Mouse (Mus musculus) kidney, embryonic 15.5 days (tissue): ENCODE results near the gene Fam189b. TPM values are rescaled to one million over a fixed set of nuclear protein-coding genes. Genes with fewer than 3 reads are reported as not detected.
A peak's percentile ranks its signal among the peaks of the same experiment; 100 is the strongest.

ENCODE experiments used
- ATAC-seq: fragments of 200-750 bp; cut with Nextera tagmentation; replicated peaks from 2 replicates; pipeline ENCODE4 v1.8.0; 2017; ENCODE audit warnings: moderate TSS enrichment; ENCODE audit not compliant: low FRiP score
- H3K27ac ChIP-seq: fragments of 300-500 bp; sonication (generic); 2 replicates; pipeline ENCODE4 v1.5.1; 2015; ENCODE audit warnings: mild to moderate bottlenecking, inconsistent platforms
- H3K27me3 ChIP-seq: fragments of 300-500 bp; sonication (generic); 2 replicates; pipeline ENCODE4 v1.6.1; 2015; ENCODE audit warnings: inconsistent platforms
- H3K36me3 ChIP-seq: fragments of 300-500 bp; sonication (generic); 2 replicates; pipeline ENCODE4 v1.6.1; 2015; ENCODE audit warnings: inconsistent platforms
- H3K4me1 ChIP-seq: fragments of 300-500 bp; sonication (generic); 2 replicates; pipeline ENCODE4 v1.6.1; 2015; ENCODE audit warnings: inconsistent platforms
- H3K4me2 ChIP-seq: fragments of 300-500 bp; sonication (generic); 2 replicates; pipeline ENCODE4 v1.6.1; 2015; ENCODE audit warnings: moderate library complexity, mild to moderate bottlenecking, inconsistent platforms
- H3K4me3 ChIP-seq: fragments of 300-500 bp; sonication (generic); replicated peaks from 2 replicates; pipeline ENCODE4 v1.5.1; 2015; ENCODE audit warnings: mild to moderate bottlenecking, inconsistent platforms
- H3K9ac ChIP-seq: fragments of 300-500 bp; sonication (generic); 2 replicates; pipeline ENCODE4 v1.6.1; 2015; ENCODE audit warnings: mild to moderate bottlenecking, inconsistent platforms
- H3K9me3 ChIP-seq: fragments of 300-500 bp; sonication (generic); replicated peaks from 2 replicates; pipeline ENCODE4 v1.6.1; 2016; ENCODE audit warnings: inconsistent platforms
- WGBS: fragments of 180-500 bp; shearing (Covaris S2); methylation state at CpG from one replicate; pipeline ENCODE4 v1.1.7; 2015; ENCODE audit warnings: mixed read lengths; 5-methylcytosine and 5-hydroxymethylcytosine counted together
- polyA plus RNA-seq: library from polyadenylated mRNA; unstranded; fragments of >200 nt; fragmentation: Nextera tagmentation; extraction: Ambion mirVana; gene quantifications from 2 replicates; pipeline ENCODE4 v1.2.1, GENCODE M21; 2015

Gene Fam189b
- polyA plus RNA-seq, 1 experiment from 2014 or later, result 50.4 TPM

GRCm38 (mm10) chr3:89176421-89176820 lies 6.5 kb upstream of the Fam189b start:
- ATAC-seq, result no peak
- Histone ChIP-seq H3K9ac (no peak overlapping the region), H3K4me1 (peaks cover 20% of the 10 kb centered on the region), H3K27me3 (no peaks in the 10 kb centered on the region), H3K9me3 (no peaks in the 10 kb centered on the region), H3K4me2 (no peak overlapping the region), H3K4me3 (no peak overlapping the region), H3K36me3 (peaks cover 79% of the 10 kb centered on the region), H3K27ac (peak overlapping the region; percentile 30; the same call in 1 of the 2 replicates)
- 82% methylated on average over 7 of the region's 7 CpGs for WGBS

GRCm38 (mm10) chr3:89177242-89178106 lies 5.5 kb upstream of the Fam189b start, which contains the start of gene Scamp3:
Scamp3 (plus strand) TSS chr3:89177473.
- Histone ChIP-seq H3K9ac (peak within 1 kb of the TSS; percentile 81), H3K4me2 (peak within 1 kb of the TSS; percentile 88), H3K4me1 (peaks cover 24% of the 10 kb centered on the region), H3K9me3 (no peaks in the 10 kb centered on the region), H3K27me3 (no peaks in the 10 kb centered on the region), H3K4me3 (peak within 1 kb of the TSS; percentile 87), H3K36me3 (peaks cover 79% of the 10 kb centered on the region), H3K27ac (peak within 1 kb of the TSS; percentile 88)
- under 1% methylated on average over 43 of the region's 43 CpGs for WGBS
- ATAC-seq, result peak; percentile 95

DNA sequence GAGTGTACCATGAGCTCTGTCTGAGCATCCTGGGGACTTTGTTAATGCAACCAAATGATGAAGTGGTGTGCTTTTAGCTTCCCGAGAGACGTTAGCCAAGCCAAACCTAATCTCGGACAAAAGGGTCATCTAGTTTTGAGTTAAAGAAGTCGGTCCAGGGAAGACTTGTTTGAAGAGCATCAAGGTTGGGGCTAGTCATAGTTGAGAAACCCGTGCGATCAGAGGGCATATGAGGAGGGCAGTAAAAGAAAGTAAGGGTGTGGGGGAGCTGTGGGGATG lies 4.9 kb upstream of the Fam189b start:
- peak overlapping the region; percentile 88 for H3K4me2 ChIP-seq
- H3K9ac ChIP-seq, result peak overlapping the region; percentile 81
- H3K4me3 ChIP-seq, result peak overlapping the region; percentile 87
- H3K4me1 ChIP-seq, result peaks cover 28% of the 10 kb centered on the region
- ATAC-seq, result no peak
- H3K27ac ChIP-seq, result peak overlapping the region; percentile 88
- H3K9me3 ChIP-seq, result no peaks in the 10 kb centered on the region
- no peaks in the 10 kb centered on the region for H3K27me3 ChIP-seq
- H3K36me3 ChIP-seq, result peaks cover 73% of the 10 kb centered on the region
- WGBS, result 3% methylated on average over 6 of the region's 6 CpGs

DNA sequence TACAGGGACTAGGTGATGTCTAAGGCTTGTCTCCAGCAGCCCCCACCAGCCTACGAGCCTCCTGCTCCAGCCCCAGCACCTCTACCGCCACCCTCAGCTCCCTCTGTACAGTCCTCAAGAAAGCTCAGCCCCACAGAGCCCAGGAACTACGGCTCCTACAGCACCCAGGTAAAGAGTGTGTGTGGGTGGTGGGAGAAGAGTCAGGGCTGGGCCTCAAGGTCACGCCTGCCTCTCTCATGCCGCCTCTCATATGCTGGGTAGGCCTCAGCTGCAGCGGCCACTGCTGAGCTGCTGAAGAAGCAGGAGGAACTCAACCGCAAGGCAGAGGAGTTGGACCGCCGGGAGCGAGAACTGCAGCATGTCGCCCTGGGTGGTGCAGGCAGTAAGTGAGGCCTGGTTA lies 3.9 kb upstream of the Fam189b start:
- peaks cover 63% of the 10 kb centered on the region for H3K36me3 ChIP-seq
- no peaks in the 10 kb centered on the region for H3K27me3 ChIP-seq
- H3K9me3 ChIP-seq, result no peaks in the 10 kb centered on the region
- H3K27ac ChIP-seq, result no peak overlapping the region
- no peak for ATAC-seq
- H3K4me2 ChIP-seq, result peak overlapping the region; percentile 88; the same call in 1 of the 2 replicates
- H3K4me1 ChIP-seq, result peaks cover 36% of the 10 kb centered on the region
- 92% methylated on average over 11 of the region's 11 CpGs for WGBS
- H3K9ac ChIP-seq, result no peak overlapping the region
- H3K4me3 ChIP-seq, result no peak overlapping the region

DNA sequence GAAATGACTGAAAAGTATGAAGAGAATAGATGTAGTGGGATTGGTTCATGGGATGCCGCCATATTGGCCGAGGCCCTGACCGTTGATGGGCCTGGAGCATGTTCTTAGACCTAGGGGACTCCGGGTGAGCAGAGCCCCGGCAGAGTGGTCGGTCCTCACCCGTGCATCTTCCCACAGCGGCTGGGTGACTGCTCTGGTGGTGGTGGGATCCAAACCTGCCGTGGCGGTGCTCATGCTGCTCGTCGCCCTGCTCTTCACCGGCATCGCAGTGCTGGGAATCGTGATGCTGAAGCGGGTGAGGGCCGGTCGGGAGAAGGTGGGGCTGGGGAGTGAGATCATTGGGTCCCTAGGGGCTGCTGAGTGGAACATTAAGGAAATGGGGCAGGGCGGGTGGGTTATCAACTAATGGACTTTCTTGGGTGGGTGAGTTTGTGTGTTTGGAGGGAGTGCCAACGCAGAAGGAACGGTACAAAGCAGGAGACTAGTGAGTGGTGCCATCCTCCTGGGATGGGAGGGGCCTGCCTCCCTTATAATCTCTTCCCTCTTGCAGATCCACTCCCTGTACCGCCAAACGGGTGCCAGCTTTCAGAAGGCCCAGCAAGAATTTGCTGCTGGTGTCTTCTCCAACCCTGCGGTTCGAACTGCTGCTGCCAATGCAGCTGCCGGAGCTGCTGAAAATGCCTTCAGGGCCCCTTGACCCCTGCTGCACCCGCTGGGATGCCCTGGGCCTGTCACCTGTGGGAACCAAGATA lies 1.0 kb upstream of the Fam189b start:
- no peak for ATAC-seq
- Histone ChIP-seq H3K9me3 (no peaks in the 10 kb centered on the region), H3K27me3 (no peaks in the 10 kb centered on the region), H3K36me3 (peaks cover 39% of the 10 kb centered on the region), H3K4me3 (no peak overlapping the region), H3K4me2 (no peak overlapping the region), H3K4me1 (peaks cover 57% of the 10 kb centered on the region), H3K9ac (no peak overlapping the region), H3K27ac (peak overlapping the region; percentile 89; the same call in 1 of the 2 replicates)
- 91% methylated on average over 27 of the region's 27 CpGs for WGBS

GRCm38 (mm10) chr3:89182531-89183057 lies 349 bp upstream of the Fam189b start:
- Histone ChIP-seq H3K27me3 (no peaks in the 10 kb centered on the region), H3K9me3 (no peaks in the 10 kb centered on the region), H3K36me3 (peaks cover 44% of the 10 kb centered on the region), H3K9ac (no peak overlapping the region), H3K4me2 (peak overlapping the region; percentile 83), H3K27ac (peak overlapping the region; percentile 89; the same call in 1 of the 2 replicates), H3K4me3 (peak overlapping the region; percentile 60), H3K4me1 (peaks cover 62% of the 10 kb centered on the region)
- WGBS, result 43% methylated on average over 7 of the region's 7 CpGs
- peak; percentile 1; the same call in 1 of the 2 replicates for ATAC-seq

DNA sequence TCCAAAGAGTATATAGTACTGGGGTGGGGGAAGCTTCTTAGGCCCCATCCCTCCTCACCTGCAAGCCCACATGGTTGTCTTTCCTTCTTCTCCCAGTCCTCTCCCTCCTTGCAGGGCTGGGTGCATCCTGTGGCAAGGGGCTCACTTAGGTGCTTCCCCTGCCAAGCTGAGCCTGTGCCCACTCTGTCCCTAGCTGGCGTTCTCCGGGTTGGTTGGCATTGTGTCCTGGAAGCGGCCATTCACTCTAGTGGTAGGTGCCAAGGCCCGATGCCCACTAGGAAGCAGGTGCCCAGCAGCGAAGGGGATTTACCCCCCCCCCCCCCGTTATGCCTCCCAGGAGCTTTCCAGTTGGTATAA lies 994 bp downstream of the Fam189b start:
- H3K36me3 ChIP-seq, result peaks cover 55% of the 10 kb centered on the region
- no peak for ATAC-seq
- H3K4me3 ChIP-seq, result peak overlapping the region; percentile 60
- peak overlapping the region; percentile 83 for H3K4me2 ChIP-seq
- no peaks in the 10 kb centered on the region for H3K27me3 ChIP-seq
- H3K4me1 ChIP-seq, result peaks cover 65% of the 10 kb centered on the region
- peak overlapping the region; percentile 89 for H3K27ac ChIP-seq
- H3K9ac ChIP-seq, result peak overlapping the region; percentile 54
- WGBS, result 66% methylated on average over 6 of the region's 6 CpGs
- no peaks in the 10 kb centered on the region for H3K9me3 ChIP-seq

DNA sequence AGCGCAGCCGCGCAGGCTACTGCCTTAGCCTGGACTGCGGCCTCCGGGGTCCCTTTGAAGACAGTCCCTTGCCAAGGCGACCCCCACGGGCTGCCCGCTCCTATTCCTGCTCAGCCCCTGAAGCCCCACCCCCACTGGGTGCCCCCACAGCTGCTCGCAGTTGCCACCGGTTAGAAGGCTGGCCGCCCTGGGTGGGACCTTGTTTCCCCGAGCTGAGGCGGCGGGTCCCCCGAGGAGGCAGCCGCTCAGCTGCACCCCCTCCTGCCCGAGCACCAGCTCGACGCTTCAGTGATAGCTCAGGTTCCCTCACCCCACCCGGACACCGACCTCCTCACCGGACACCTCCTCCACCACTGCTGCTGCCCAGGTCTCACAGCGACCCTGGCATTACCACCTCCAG lies 4.3 kb downstream of the Fam189b start:
- peaks cover 27% of the 10 kb centered on the region for H3K36me3 ChIP-seq
- H3K9ac ChIP-seq, result no peak overlapping the region
- H3K4me3 ChIP-seq, result no peak overlapping the region; the same call in 1 of the 2 replicates
- no peaks in the 10 kb centered on the region for H3K27me3 ChIP-seq
- no peak for ATAC-seq
- H3K4me1 ChIP-seq, result peaks cover 60% of the 10 kb centered on the region
- peak overlapping the region; percentile 78; the same call in 1 of the 2 replicates for H3K27ac ChIP-seq
- H3K4me2 ChIP-seq, result peak overlapping the region; percentile 40
- WGBS, result 35% methylated on average over 23 of the region's 23 CpGs
- H3K9me3 ChIP-seq, result no peaks in the 10 kb centered on the region

- Histone ChIP-seq H3K9ac (no peak overlapping the region), H3K4me1 (peaks cover 54% of the 10 kb centered on the region), H3K36me3 (peaks cover 25% of the 10 kb centered on the region), H3K9me3 (no peaks in the 10 kb centered on the region), H3K4me3 (no peak overlapping the region), H3K27me3 (no peaks in the 10 kb centered on the region), H3K4me2 (peak overlapping the region; percentile 40), H3K27ac (peak overlapping the region; percentile 78)
- 59% methylated on average over 18 of the region's 18 CpGs for WGBS
- ATAC-seq, result no peak
Observed at GRCm38 (mm10) chr3:89187690-89188477, 4.9 kb downstream of the Fam189b start.

DNA sequence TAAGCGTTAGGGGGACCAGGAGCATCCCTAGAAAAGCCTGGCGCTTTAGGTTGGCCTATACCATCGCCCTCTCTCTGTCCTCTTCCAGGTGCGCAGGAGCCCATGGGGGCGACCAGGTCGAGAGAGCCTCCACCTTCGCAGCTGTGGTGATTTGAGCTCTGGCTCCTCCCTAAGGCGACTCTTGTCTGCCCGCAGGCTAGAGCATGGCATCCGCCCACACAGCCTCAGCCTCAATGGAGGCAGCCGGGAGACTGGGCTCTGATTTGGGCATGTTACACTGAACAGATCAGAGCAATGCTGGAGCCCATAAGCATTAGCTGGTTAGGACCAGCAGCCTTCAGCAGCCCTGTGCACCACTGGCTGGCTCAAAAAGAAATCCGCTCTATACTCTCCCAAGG lies 5.5 kb downstream of the Fam189b start:
- 58% methylated on average over 12 of the region's 12 CpGs for WGBS
- Histone ChIP-seq H3K27me3 (no peaks in the 10 kb centered on the region), H3K4me3 (no peak overlapping the region), H3K27ac (peak overlapping the region; percentile 78), H3K9ac (no peak overlapping the region), H3K4me2 (peak overlapping the region; percentile 9; the same call in 1 of the 2 replicates), H3K9me3 (no peaks in the 10 kb centered on the region), H3K36me3 (peaks cover 25% of the 10 kb centered on the region), H3K4me1 (peaks cover 52% of the 10 kb centered on the region)
- no peak for ATAC-seq

DNA sequence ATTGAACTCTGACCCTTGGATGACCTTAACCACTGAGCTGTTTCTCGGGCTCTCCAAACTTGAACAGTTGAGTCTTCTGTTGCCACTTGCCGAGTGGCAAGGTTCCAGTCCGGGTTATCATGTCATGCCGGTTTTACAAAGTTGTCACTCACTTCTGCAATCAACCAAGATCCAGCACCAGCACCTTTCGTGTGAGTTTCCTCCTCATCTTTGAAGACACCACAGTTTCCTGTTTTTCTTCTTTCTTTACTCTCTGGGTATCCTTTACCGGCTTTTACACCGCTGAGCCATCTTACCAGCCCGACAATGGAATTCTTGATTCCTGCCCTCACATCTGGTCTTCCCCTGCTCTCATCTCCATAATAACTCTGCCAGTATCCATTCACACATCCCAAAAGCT lies 7.5 kb downstream of the Fam189b start:
- 82% methylated on average over 8 of the region's 8 CpGs for WGBS

More for the DNA sequence above, 7.5 kb downstream of the Fam189b start:
- no peak overlapping the region for H3K4me2 ChIP-seq
- H3K27ac ChIP-seq, result no peak overlapping the region
- peaks cover 25% of the 10 kb centered on the region for H3K36me3 ChIP-seq
- H3K4me3 ChIP-seq, result no peak overlapping the region
- no peak for ATAC-seq
- no peaks in the 10 kb centered on the region for H3K27me3 ChIP-seq
- H3K9me3 ChIP-seq, result no peaks in the 10 kb centered on the region
- no peak overlapping the region for H3K9ac ChIP-seq
- peaks cover 34% of the 10 kb centered on the region for H3K4me1 ChIP-seq
